Mouse (Mus musculus): ENCODE data around the gene Mroh9.

The Mroh9 gene

DNA sequence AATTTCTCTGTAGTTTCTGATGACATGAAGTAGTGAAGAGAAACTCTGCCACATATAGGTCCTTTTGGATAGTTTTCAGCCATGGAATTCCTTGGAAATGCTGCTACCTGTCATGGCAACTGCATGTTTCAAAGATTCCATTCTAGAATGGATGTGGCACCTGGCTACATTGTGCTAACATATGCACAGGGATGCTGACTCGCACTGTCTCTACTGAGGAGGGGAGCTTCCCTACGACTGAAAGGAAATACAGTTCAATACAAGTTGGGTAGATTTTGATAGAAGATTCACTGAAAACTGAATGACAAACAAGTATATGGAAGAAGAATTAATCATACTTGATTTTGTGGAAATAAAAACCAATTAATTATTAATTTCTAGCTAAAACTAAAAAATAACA lies at the start of gene Mroh9:
Gene Mroh9 (minus strand): TSS at position 101 of the 400 bp plus-strand sequence.
- no peak for DNase-seq (ENCODE audit: low spot score)

DNA sequence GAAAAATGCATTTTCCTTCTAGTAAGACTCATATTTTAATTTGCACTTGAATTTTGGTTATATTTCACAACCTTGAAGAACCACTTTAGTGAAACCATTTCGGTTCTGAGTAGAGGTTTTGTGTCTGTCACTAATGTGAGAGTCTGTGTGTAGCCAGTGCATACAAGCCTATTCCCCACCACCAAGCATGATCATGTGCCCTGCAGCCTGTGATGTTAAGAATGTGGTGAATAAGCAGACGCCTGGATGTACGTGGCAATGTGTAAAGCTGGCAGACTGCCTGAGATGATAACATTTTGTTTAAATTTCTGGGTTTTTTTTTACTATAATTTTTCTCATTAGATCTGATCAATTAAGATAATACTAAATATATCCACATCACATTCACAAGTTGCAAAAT lies 44.5 kb upstream of the Mroh9 start:
- no peak for DNase-seq (ENCODE audit: low spot score)

DNA sequence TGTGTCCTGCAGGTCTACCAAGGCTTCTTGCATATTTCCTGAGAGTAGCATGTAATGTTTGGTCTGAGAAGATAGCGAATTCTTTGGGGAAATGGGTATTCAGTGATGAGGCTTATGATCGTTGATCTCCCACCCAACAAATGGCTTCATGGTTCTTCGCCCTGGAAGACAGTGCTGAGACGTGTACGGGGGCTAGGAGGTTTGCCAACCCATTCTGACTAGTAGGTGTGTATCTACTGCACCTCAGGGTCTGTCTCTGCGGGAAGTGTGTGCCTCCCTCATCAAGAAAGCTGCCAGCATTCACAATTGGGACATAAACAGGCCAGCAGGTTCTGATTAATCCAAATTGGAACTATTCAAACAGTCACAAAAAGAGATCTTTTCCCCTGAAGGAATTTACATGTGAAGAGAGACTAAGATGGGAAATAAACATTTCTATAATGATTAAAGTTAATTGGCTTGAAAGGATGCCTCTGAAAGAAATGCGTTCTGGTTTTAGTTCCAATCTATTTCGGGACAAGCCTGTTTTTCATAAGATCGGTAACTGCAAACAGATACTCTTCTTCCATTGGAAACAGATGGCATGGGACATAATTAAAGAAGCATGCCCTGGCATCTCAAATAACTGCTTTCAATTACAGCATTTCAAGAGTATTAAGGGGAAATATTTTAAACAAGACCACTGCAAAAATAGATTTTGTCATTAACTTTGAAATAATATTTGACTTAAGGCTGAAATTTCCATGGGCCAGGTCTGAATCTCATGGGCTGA lies 43.8 kb upstream of the Mroh9 start:
- no peak for DNase-seq (ENCODE audit: low spot score)

DNA sequence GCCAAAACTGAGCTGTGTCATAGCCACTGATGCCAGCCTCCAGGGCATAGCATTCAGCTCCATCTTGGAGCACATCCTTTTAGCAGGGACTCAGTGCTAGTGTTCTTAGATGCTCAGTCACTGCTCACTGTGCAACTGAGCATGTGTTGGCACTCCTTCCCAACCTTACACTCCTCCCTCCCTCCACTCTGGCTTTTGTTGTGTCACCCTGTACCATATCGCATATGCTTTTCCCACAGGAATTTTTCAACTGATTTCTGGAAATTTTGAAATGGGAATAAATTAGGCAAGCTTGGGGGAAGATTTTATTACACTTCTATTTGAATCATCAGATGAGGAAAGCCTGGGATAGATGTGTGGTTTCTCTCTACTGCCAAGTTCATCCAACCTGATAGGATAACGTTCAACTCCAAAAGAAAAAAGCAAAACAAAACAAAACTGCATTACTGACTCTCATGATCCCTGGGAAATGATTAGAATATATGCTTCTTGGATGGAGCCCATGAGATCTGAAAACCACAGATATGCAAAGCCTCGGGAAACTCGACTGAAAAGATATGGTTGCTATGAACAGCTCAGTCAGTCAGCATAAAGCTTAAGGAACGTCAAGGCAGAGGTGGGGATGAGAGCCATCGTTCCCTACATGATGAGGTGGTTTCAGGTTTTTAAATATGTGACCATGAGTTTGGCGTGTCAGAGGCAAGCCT lies 40.9 kb upstream of the Mroh9 start:
- DNase-seq (ENCODE audit: low spot score), result no peak

DNA sequence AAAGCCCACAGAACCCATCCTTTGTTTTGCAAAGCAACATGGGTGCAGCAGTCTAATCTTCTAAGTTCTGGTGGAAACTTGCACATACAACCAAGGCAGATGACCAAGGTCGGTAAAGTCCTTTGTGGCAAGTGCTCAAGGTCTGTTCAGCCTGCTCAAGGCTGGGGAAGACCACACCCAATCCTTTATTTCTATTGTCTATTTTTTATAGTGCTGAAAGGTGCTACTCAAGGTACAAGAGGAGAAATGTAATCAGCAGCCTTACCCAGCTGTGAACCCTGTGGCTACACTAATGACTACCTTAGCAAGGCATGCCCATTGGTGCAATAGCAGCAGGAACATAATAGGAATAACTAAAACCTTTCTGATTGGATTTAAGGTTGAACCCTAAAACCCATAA lies 36.9 kb upstream of the Mroh9 start:
- no peak for DNase-seq (ENCODE audit: low spot score)

DNA sequence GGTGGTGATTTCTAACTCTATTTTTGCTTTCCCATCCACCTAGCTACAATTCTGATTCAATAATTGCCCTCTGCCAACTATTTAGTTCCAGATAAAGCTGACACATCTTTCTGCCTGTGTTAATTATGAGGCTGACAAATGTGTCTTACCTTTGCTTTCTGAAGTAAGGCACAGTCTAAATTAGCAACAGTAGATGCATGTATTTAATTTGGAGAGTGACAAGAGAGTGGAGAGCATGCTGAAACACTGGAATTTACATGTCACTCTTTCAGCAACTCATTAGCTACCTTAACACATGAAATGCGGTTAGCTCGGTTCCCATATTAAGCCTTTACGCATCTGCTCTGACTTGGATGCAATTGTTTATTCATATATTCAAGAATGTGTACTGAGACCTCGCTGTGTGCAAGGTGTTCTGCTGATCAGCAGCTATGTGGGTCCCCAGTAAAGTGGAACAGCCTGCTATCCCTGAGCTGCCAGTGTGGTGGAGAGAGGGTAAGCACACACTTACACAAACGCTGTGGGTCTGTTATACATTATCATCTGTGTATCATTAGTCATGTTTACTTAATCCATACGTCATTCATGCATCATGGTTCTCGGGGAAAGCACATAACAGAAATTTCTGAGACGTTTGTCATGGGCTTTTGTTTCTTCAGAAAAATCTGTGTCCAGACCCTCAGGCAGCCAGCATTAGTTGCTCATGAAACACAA lies 28.1 kb upstream of the Mroh9 start:
- DNase-seq (ENCODE audit: low spot score), result no peak

DNA sequence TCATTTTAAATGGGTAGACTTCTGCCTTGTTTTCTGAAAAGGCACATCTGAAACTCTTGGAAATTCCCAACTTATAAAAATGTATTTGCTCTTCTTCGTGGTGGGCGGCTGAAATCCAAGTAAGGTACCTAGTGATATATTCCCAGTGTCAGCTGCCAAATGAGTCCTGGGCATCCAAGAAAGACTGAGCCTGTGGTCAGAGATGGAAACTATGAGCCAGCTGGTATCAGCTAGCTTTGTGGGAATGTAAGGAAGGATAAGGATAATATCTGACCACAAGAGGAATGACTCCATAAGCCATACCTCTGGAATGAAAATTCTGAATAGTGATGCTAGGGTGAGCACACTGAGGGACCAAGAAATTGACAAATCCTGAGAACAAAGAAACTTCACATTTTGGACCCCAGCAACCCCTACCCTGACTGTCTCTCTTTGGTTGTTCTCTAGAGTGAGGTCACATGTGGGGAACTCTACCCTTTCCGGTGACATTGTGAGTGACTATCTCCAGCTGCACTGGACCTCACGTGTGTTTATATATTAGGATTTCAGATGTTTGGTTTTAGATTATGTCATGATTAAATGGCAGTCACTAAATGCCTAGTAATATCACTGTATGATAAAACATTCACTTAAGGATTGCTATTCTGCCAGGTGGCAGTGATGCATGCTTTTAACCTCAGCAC lies 27.2 kb upstream of the Mroh9 start:
- no peak for DNase-seq (ENCODE audit: low spot score)

DNA sequence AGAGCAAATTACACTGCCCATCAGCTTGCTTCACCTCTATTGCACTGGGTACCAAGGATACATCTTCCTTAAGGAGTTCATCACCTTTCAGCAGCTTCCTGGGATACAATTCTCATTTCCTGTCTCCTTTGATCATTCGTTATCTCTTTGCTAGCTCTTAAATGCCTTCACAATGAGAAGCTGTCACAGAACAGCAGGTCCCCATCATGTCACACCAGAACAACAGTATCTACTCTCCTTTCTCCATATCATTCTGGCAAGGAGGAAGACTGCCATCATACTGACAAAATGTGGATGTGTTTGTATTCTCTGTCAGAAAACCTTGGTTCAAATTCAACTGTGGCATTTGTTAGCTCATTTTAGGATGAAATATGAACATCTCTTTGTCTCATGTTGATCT lies 19.5 kb upstream of the Mroh9 start:
- DNase-seq (ENCODE audit: low spot score), result no peak

DNA sequence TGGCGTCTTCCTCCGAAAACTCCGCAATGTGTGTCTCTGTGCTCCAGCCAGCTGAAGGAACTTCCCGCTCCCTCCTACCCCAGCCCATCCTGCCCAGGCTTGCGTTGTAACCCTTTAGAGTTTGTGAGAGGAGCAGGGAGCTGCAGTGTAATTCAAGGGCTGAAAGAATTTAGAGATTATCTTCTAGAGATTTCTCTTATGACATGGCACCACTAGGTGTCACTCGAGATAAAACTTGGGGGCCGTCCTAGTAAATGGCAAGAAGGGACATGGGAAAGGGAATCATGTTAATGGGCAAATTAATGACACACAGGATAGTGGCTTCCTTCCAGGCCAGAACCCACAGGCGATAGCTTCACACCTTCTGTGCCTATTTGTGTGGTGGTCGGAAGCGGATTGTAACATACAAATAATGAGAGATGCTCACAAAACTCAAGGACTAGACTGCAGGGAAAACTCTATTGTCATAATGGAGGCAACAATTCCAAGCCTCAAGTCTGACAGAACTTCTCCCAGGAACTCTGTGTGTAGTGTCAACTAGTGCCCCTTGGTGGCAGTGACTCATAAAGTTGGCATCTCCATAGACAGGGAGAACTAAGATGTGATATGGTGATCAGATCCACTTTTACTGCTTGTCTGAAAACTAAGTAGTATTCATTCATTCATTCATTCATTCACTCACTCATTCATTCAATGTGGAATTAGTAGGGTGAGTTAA lies 6.1 kb upstream of the Mroh9 start:
- DNase-seq (ENCODE audit: low spot score), result peak; percentile 19

DNA sequence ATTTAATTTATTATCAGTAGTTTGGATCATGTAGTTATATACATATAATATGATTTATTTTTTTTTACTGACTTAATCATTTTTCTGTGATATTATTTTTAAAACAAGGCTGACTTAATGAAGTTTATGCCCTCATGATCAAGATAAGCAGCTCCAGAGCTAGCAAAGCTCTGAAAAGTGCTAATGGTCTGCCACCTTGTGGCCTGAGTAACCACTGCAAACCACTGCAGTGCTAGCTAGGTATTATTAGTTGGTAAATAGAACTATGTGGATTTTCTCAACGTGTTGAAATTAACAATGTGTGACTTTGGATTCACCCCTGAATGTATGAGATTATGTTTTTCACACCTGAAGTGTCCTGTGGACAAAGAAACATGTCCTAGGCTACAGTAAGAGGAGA lies 15.0 kb downstream of the Mroh9 start:
- DNase-seq (ENCODE audit: low spot score), result peak; percentile 43

DNA sequence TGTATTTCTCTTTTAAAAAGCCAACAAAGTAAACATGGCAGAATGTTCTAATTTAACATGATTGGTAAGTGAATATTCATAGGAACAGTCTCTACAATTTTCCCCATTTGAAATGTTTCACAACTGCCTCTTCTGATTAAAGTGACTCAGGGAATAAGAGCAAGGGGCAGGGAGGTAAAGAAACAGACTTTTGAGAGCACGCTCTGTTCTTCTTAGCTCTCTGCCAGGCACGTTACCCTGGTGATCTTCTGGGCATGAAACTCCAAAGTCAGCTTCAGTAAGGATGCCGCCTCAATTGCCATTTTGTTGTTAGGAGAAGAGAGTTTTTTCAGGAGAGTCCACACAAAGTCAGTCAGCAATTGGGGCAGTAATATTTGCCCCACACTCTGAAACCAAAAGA lies 25.1 kb downstream of the Mroh9 start:
- DNase-seq (ENCODE audit: low spot score), result no peak

DNA sequence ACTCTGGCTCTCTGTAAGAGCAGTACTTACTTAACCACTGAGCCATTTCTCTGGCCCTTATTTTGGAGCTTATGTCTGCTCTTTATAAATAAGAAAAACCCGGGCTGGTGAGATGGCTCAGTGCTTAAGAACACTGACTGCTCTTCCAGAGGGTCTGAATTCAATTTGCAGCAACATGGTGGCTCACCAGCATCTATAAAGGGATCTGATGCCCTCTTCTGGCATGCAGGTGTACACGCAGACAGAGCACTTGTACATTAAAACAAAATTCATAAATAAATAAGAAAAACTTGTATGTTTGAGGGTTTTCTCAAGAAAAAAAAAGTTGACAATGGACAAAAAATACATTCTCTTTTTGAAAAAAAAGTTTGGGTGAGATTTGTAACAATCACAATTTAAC lies 28.1 kb downstream of the Mroh9 start:
- no peak for DNase-seq (ENCODE audit: low spot score)

DNA sequence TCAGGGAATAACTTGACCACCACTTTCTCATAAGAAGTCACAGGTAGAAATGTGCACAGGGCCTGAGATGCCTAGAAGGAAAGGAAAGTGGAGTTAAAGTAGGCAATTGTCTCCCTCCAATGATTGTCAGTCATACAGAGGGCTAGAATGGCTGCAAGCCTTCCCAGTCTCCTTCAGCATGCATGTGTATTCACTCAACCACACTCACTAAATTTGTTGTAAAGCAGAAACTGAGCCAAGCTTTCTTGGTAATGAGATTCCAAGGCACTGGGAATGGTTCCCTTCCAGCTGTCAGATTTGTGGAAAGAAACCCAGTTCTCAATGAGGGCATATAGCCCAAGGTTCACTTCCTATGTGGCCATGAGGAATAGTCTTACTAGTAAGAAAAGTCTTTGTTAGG lies 29.8 kb downstream of the Mroh9 start:
- no peak for DNase-seq (ENCODE audit: low spot score)

DNA sequence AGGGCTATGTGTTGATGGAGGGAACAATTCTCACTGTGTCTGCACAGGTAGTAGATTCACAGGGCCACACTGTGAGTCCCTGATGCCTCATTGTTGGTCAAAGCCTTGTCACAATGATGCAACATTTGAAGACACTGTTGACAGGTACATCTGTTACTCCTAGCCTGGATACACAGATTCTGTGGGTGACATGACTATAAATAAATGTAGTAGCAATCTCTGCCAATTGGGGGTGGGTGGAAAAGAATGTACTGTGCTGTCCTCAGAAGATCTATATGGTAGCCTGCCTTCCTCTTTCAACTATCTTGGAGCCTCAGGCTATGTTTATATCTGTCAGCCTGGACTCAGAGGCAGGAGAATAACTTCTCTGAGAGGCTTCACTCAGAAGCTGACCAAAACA lies 62.4 kb downstream of the Mroh9 start:
- DNase-seq (ENCODE audit: low spot score), result no peak

DNA sequence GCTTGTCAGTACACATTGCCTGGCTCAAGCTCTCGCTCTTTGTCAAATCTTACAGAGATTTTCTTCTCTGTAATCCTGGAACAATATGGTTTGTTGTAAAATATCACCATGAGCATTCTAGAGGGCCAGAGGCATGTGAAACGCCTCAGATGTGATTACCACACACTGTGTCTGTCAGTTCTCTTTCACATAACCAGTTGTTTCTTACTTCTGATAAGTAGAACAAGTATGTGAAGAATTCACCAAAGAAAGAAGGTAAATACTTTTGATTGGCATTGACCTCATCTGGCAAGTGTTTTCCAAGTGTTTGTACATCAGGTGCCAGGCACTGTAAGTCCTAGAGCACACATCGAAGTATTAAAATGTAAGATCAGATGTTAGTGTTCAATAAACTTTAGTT lies 76.2 kb downstream of the Mroh9 start:
- DNase-seq (ENCODE audit: low spot score), result no peak

DNA sequence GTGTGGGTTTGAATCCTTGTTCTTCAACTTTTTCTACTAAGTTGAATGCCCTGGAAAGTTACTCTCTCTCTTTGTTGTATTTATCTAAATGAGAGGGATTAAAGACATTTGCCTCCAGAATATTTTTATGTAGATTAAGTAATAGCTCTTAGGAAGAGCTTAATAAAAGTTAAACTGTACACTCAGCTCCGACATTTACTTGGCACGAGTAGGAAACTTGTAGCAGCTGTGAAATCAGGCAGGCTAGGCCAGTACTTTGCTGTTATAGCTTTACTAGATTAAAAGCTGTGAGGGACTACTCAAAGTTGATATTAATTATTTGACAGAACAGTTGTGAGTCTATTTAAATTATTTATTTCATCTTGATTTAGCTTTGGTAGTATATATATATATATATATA lies 82.0 kb downstream of the Mroh9 start:
- no peak for DNase-seq (ENCODE audit: low spot score)

DNA sequence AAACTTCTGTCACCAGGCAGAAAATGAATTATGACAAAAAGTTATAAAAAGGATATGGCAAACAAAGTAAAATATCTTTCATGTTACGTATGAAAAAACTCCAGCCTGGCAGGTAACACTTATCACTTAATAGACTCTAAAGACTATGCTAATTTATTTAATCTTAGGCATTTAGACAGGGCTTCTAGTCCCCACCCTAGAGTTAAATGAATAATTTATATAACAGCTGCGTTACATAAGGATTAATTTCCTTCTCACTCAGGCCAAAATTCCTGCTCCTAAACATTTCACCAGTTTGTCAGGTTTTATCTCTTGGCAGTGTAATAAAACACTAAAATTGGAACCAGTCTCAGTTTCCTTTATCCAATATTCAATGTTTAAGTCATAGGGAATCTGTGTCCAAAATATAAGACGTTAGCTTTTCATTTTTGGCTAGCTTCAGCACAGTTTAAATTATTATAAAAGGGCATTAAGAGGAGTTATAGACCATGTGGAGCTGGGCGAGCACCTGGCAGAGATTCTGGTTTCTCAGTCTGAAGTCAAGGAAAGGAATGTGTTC lies 84.1 kb downstream of the Mroh9 start:
- no peak for DNase-seq (ENCODE audit: low spot score)

DNA sequence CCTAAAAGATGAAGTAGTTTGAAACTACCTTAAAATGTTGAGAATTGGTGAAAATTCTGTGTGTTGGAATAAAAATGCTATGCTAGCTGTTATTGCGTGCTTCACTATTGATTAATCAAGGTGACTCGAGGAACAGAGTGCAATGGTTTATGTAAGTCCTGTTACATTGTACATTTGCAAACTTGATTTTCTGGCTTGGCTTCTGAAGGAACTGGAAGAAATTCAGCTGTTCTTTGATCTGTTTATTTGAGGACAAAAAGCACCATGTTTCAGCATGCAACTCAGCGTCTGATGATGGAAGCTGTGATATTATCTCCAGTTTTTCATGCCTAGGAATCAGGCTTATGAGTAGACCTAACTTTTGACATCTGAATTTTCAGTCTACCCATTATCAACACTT lies 97.9 kb downstream of the Mroh9 start:
- DNase-seq (ENCODE audit: low spot score), result no peak

DNA sequence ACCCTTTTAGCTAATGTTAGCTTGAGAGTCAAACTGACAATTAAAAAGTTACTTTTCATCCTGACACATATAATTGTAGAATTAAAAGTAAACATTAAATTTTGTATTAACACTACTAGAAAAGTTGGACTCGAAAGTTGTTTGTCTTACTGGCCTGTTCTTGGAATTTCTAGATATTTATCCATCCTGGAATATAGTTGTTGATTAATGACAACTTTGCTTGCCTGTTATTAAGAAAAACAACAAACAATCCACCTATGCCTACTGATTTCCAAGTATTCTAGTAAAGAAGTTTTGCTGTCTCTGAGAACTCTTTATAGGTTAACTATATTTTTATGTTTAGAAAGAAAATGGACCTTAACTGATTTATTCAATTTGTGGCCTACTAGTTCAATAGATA lies 98.7 kb downstream of the Mroh9 start:
- no peak for DNase-seq (ENCODE audit: low spot score)

DNA sequence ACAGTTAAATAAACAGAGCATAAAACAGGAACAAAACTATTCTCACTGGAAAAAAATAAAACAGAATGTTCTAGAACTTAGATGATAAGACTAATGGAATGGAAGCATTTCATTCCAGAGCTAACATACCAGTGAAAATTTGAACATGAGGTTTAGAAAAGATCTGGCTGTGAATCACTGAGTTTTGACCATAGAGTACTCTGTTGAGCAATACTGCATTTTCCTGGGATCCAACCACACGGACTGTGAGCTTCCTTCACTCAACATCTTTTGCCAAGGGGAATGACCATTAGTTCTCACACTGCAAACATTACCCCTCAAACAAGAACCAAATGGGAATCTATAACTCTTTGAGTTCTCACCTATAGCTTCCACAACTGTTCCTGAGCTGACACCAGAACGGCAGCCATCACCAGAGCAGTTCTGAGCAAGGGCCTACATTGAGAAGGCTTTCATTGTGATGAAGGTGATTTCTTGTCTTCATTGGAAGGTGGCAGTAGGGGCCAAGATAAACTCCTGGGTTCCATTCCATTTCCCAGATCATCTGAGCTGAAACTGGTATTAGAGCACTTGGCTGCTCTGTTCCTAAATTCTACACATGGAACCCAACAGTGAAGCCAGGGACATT lies 99.2 kb downstream of the Mroh9 start:
- no peak for DNase-seq (ENCODE audit: low spot score)

DNA sequence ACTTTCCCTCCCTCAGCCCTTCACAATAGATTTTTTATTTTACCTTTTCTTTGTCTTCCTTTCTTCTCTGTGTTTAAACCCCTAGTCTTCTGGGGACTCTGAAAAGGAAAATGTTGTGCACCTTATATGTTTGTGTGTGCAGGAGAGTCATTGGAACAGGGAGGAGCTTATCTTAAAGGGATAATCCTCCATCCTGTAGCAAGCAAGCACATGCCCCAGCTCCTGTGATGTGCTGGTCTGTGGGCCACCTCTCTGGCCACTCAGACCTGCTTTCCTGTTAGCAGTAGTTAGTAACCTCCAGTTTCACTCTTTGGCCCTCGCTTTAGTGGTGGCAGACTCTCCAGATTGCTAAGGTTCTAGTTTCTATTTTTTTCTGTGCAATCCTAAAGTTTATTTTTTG lies 101.0 kb downstream of the Mroh9 start, which contains the start of gene Fmo3:
Gene Fmo3 (minus strand): TSS at position 101 of the 400 bp plus-strand sequence.
- DNase-seq (ENCODE audit: low spot score), result no peak

Data from urinary bladder, postnatal 25 days (tissue).